Mouse (Mus musculus): ENCODE measurements at regions not wholly inside any gene's neighbourhood (a gene's known extent, or its start where the extent isn't known, plus 50 kb on each side); places are given as distances from the start of the nearest gene placed in this dataset.
"Not testable (repeated sequence)": the region's sequence is repeated elsewhere in the genome, so short reads cannot be mapped to it uniquely, and the experiment has no call there.

GRCm38 (mm10) chr2:108785161-108785957, 495.2 kb upstream of the Kif18a start:
- Histone ChIP-seq H3K4me1 (no peaks in the 10 kb centered on the region), H3K9me3 (replicated peaks) (no peaks in the 10 kb centered on the region), H3K27ac (replicated peaks) (no peak overlapping the region), H3K4me3 (no peak overlapping the region), H3K27me3 (ENCODE audit: low read depth, poor library complexity, severe bottlenecking) (no peaks in the 10 kb centered on the region), H3K36me3 (no peaks in the 10 kb centered on the region)
- no peak for DNase-seq (ENCODE audit: low spot score)
- 87% methylated on average over 19 of the region's 19 CpGs for WGBS

DNA sequence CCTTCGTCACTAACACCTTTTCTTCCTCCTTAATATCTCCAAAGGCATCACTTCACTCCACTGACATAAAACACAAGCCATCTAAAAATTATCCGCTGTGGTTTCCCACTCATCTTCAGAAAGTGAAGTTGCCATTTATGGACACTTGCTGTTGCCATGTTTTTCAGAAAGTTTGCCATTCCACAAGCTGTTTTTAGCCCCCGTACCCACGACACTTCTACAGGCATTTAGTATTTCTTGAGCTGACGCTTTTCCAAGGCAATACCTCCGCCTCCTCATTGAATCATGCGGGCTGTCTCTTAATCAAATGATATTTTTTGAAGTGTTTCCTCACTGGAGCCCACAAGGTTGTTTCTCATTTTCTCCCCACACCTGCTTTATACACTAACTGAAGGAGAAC, 491.4 kb upstream of the Kif18a start:
- Histone ChIP-seq H3K27me3 (ENCODE audit: low read depth, poor library complexity, severe bottlenecking) (no peaks in the 10 kb centered on the region), H3K27ac (replicated peaks) (no peak overlapping the region), H3K36me3 (no peaks in the 10 kb centered on the region), H3K4me1 (no peaks in the 10 kb centered on the region), H3K4me3 (no peak overlapping the region), H3K9me3 (replicated peaks) (no peaks in the 10 kb centered on the region)
- no peak for DNase-seq (ENCODE audit: low spot score)
- WGBS = 93% methylated on average over 7 of the region's 7 CpGs

GRCm38 (mm10) chr2:108795145-108795544, 485.4 kb upstream of the Kif18a start:
- DNase-seq (ENCODE audit: low spot score) = no peak
- Histone ChIP-seq H3K9me3 (replicated peaks) (no peaks in the 10 kb centered on the region), H3K27me3 (ENCODE audit: low read depth, poor library complexity, severe bottlenecking) (no peaks in the 10 kb centered on the region), H3K27ac (replicated peaks) (no peak overlapping the region), H3K36me3 (no peaks in the 10 kb centered on the region), H3K4me3 (no peak overlapping the region), H3K4me1 (no peaks in the 10 kb centered on the region)
- 81% methylated on average over 2 of the region's 2 CpGs for WGBS

DNA sequence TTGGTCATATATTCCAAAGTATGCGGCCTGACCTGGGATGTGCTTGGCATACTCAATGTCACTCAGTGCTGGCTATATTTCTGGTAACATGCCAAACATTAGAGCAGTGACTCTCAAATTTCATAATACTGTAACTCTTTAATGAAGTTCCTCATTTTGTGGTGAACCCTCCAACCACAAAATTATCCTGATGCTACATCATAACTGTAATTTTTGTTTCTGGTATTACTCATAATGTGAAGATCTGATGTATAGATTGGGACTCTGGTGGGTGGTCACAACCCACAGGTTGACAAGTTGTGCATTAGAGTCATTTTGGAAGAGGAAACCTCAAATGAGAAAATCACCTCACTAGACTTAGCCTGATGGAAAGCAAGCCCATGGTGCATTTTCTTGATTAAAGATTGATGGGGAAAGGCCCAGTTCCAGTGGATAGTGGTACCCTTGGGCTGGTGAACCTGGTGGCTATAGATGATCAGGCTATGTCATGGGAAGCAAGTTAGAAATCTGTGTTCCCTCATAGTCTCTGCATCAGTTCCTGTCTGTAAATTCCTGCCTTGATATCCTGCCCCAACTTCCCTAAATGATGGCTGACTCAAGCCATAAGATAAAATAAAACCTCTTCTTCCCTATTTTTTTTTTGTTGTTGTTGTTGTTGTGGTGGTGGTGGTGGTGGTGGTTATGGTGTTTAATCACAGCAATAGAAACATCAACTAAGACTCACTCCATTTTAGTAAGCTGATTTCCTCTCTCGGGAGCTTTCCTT, 483.5 kb upstream of the Kif18a start:
- Histone ChIP-seq H3K27ac (replicated peaks) (no peak overlapping the region), H3K27me3 (ENCODE audit: low read depth, poor library complexity, severe bottlenecking) (no peaks in the 10 kb centered on the region), H3K36me3 (no peaks in the 10 kb centered on the region), H3K4me3 (no peak overlapping the region), H3K9me3 (replicated peaks) (no peaks in the 10 kb centered on the region), H3K4me1 (no peaks in the 10 kb centered on the region)
- no peak for DNase-seq (ENCODE audit: low spot score)
- WGBS = 96% methylated on average over 2 of the region's 2 CpGs

GRCm38 (mm10) chr2:108812367-108812766, 468.2 kb upstream of the Kif18a start:
- Histone ChIP-seq H3K4me1 (no peaks in the 10 kb centered on the region), H3K27me3 (ENCODE audit: low read depth, poor library complexity, severe bottlenecking) (no peaks in the 10 kb centered on the region), H3K9me3 (replicated peaks) (no peaks in the 10 kb centered on the region), H3K4me3 (no peak overlapping the region), H3K36me3 (no peaks in the 10 kb centered on the region), H3K27ac (replicated peaks) (no peak overlapping the region)
- no peak for DNase-seq (ENCODE audit: low spot score)

DNA sequence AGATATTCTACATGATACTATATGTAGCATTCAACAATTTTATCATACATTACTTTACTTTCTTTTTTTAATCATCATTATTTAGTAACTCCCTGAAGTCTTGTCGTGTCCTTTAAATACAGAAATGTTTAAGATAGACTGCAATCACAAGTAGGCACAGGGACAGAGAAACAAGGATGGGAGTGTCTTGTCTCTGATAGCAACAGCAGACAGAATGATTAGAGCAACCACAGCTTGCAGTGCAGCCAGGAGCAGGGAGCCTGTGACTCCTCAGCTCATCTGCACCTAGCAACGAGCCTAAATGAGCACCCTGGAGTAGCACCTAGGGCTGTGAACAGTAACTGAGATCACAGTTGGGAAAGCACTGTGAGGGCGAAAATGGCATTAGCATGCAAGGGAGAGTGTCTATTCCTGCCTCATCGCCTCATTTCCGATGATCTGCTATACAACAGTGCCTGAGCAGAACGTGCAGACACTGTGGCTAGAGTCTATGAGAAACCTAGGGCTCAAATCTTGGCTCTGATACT, 467.4 kb upstream of the Kif18a start:
- H3K4me1 ChIP-seq = no peaks in the 10 kb centered on the region
- WGBS = 71% methylated on average over 6 of the region's 6 CpGs
- H3K36me3 ChIP-seq = no peaks in the 10 kb centered on the region
- H3K9me3 ChIP-seq (replicated peaks) = no peaks in the 10 kb centered on the region
- no peak overlapping the region for H3K4me3 ChIP-seq
- no peaks in the 10 kb centered on the region for H3K27me3 ChIP-seq (ENCODE audit: low read depth, poor library complexity, severe bottlenecking)
- H3K27ac ChIP-seq (replicated peaks) = no peak overlapping the region
- DNase-seq (ENCODE audit: low spot score) = no peak

DNA sequence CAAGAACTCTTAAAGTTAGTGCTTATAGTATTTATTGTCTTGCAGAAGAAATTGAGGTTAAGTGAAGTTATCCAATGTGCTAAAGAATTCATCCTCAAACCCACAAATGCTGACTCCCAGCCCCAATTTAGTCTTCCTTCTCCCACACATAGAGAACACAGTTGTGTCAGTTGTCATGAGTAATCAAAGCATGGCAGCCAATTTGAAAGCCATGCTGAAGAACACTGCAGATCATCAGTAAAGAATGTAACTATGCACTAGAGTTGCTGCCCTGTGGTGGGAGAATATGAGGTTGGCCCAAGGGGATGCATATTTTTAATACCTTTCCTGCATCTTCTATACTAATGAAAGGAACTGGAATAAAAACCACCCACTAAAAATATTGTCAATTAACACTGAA, 464.0 kb upstream of the Kif18a start:
- DNase-seq (ENCODE audit: low spot score) = no peak
- H3K4me3 ChIP-seq = no peak overlapping the region
- no peak overlapping the region for H3K27ac ChIP-seq (replicated peaks)
- H3K27me3 ChIP-seq (ENCODE audit: low read depth, poor library complexity, severe bottlenecking) = no peaks in the 10 kb centered on the region
- H3K4me1 ChIP-seq = peaks cover 7% of the 10 kb centered on the region
- H3K9me3 ChIP-seq (replicated peaks) = no peaks in the 10 kb centered on the region
- H3K36me3 ChIP-seq = no peaks in the 10 kb centered on the region

- peaks cover 36% of the 10 kb centered on the region for H3K4me1 ChIP-seq
- no peaks in the 10 kb centered on the region for H3K36me3 ChIP-seq
Measured at GRCm38 (mm10) chr2:108824025-108824424, 456.5 kb upstream of the Kif18a start.

GRCm38 (mm10) chr2:108825981-108826380, 454.6 kb upstream of the Kif18a start:
- 78% methylated on average over 5 of the region's 5 CpGs for WGBS
- Histone ChIP-seq H3K4me1 (peaks cover 32% of the 10 kb centered on the region), H3K36me3 (no peaks in the 10 kb centered on the region), H3K4me3 (no peak overlapping the region), H3K27ac (replicated peaks) (no peak overlapping the region), H3K9me3 (replicated peaks) (no peaks in the 10 kb centered on the region), H3K27me3 (ENCODE audit: low read depth, poor library complexity, severe bottlenecking) (no peaks in the 10 kb centered on the region)
- no peak for DNase-seq (ENCODE audit: low spot score)

More at GRCm38 (mm10) chr2:108824025-108824424, 456.5 kb upstream of the Kif18a start:
- Histone ChIP-seq H3K27ac (replicated peaks) (no peak overlapping the region), H3K9me3 (replicated peaks) (no peaks in the 10 kb centered on the region), H3K27me3 (ENCODE audit: low read depth, poor library complexity, severe bottlenecking) (no peaks in the 10 kb centered on the region), H3K4me3 (no peak overlapping the region)
- no peak for DNase-seq (ENCODE audit: low spot score)

GRCm38 (mm10) chr2:108827106-108827838, 453.3 kb upstream of the Kif18a start:
- peak; percentile 74 for DNase-seq (ENCODE audit: low spot score)
- H3K27me3 ChIP-seq (ENCODE audit: low read depth, poor library complexity, severe bottlenecking) = no peaks in the 10 kb centered on the region
- peak overlapping the region; percentile 41 for H3K4me3 ChIP-seq
- H3K9me3 ChIP-seq (replicated peaks) = no peaks in the 10 kb centered on the region
- 6% methylated on average over 12 of the region's 12 CpGs for WGBS
- no peaks in the 10 kb centered on the region for H3K36me3 ChIP-seq
- H3K27ac ChIP-seq (replicated peaks) = peak overlapping the region; percentile 80
- H3K4me1 ChIP-seq = peaks cover 29% of the 10 kb centered on the region

- WGBS = 48% methylated on average over 3 of the region's 3 CpGs
- no peaks in the 10 kb centered on the region for H3K9me3 ChIP-seq (replicated peaks)
- H3K27me3 ChIP-seq (ENCODE audit: low read depth, poor library complexity, severe bottlenecking) = no peaks in the 10 kb centered on the region
- H3K27ac ChIP-seq (replicated peaks) = peak overlapping the region; percentile 80
- DNase-seq (ENCODE audit: low spot score) = no peak
- peak overlapping the region; percentile 41; the same call in 1 of the 2 replicates for H3K4me3 ChIP-seq
- peaks cover 29% of the 10 kb centered on the region for H3K4me1 ChIP-seq
- no peaks in the 10 kb centered on the region for H3K36me3 ChIP-seq
Measured at GRCm38 (mm10) chr2:108827974-108828700, 452.4 kb upstream of the Kif18a start.

DNA sequence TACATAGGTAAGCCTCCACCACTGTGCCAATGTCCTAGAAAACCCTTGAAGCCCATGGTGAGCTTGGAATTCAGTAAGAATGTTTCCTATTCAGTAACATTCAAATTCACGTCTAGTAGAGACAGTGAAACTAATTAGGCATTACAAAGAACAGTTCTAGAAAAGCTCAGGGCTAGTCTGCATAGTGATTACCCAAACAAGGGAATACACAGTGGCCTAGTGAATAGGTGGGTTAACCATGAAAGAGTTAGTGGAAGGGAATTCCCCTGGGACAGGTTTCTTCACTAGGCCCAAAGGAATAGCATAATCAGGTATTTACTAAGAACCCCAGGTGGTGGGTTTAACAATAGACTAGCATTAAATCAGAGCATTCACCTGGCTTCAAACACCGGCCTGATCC, 436.7 kb upstream of the Kif18a start:
- not testable (repeated sequence) for H3K36me3 ChIP-seq; DNase-seq (ENCODE audit: low spot score); H3K9me3 ChIP-seq (replicated peaks); H3K4me3 ChIP-seq; H3K27me3 ChIP-seq (ENCODE audit: low read depth, poor library complexity, severe bottlenecking); H3K4me1 ChIP-seq; H3K27ac ChIP-seq (replicated peaks)
- WGBS = 52% methylated on average over 2 of the region's 2 CpGs
